Mouse (Mus musculus) myocyte (in vitro differentiated cells): ENCODE results near the gene Junb.

Experiments used
- E2F4 ChIP-seq: IDR thresholded peaks from one replicate; pipeline ENCODE4 v1.6.1; 2011; ENCODE audit warnings: mild to moderate bottlenecking, control low read depth, moderate library complexity; ENCODE audit not compliant: insufficient read depth
- MAX ChIP-seq: IDR thresholded peaks from one replicate; pipeline ENCODE4 v1.6.1; 2011; ENCODE audit warnings: low read depth, mild to moderate bottlenecking, control low read depth
- POLR2A ChIP-seq: IDR thresholded peaks from one replicate; pipeline ENCODE4 v1.6.1; 2011; ENCODE audit warnings: low read depth, mild to moderate bottlenecking, control low read depth, moderate library complexity; ENCODE audit not compliant: insufficient read length
- POLR2AphosphoS2 ChIP-seq: IDR thresholded peaks from one replicate; pipeline ENCODE4 v1.6.1; 2011; ENCODE audit warnings: low read depth, control low read depth; ENCODE audit not compliant: insufficient read length
- TCF12 ChIP-seq: IDR thresholded peaks from one replicate; pipeline ENCODE4 v1.6.1; 2011; ENCODE audit warnings: mild to moderate bottlenecking, control low read depth; ENCODE audit not compliant: poor library complexity, insufficient read depth, severe bottlenecking
- USF1 ChIP-seq: IDR thresholded peaks from one replicate; pipeline ENCODE4 v1.6.1; 2011; ENCODE audit warnings: low read depth, mild to moderate bottlenecking, control low read depth, moderate library complexity

GRCm38 (mm10) chr8:85021514-85022055, 43.1 kb upstream of the Junb start:
- no peak for TF ChIP-seq POLR2A
- no peak for TF ChIP-seq POLR2AphosphoS2
- no peak for TF ChIP-seq TCF12
- TF ChIP-seq MAX, result no peak
- no peak for TF ChIP-seq USF1
- TF ChIP-seq E2F4, result no peak
